Mouse (Mus musculus) adrenal gland (tissue): ENCODE data around the gene Hmcn2.

Experiments used
- intact Hi-C: fragments of 180-260 bp; cut with DNase I; formaldehyde crosslinking; loops from one replicate; pipeline ENCODE4 v1.15.1; 2025

Gene Hmcn2

DNA sequence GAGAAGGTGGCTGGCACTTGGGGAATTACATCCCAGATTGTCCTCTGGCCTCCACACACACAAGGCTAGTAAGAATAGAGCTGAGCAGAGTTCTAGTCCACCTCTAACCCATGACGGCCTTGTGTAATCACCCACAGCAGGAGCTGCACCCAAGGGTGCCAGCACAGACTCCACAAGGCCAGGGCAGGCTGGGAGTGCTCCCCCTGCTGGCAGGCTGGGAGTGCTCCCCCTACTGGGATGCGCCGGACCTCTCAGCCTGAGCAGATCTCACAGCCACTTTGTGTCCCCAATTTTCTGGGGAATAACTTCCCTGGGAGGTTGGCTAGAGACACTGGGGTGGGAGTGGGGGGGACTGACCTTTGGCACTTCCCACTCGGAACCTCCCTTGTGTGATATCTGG, 68.7 kb downstream of the Hmcn2 start:
- intact Hi-C loops: loop anchor here (5.0 to 10.0 kb wide), 2 partner anchors 81 to 188 kb away; no protein-coding TSS in a partner anchor

DNA sequence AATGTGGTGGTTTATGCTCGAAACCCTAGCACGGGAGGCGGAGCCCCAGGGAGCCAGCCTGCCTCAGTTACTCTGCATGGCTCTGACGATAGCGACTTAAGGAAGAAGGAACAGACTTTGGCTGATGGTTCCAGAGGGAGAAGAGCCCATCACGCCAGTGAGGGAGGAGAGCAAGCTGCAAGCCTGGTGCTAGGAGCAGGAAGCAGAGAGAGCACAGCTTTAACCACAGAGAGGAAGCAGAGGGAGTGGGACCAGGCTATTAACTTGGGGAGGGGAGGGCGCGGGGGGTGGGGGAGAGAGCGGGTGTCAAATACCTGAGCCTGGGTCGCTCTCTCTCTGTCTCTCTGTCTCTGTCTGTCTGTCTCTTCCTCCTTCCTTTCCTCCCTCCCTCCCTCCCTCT, 102.8 kb downstream of the Hmcn2 start:
- intact Hi-C loops: no loop called here

DNA sequence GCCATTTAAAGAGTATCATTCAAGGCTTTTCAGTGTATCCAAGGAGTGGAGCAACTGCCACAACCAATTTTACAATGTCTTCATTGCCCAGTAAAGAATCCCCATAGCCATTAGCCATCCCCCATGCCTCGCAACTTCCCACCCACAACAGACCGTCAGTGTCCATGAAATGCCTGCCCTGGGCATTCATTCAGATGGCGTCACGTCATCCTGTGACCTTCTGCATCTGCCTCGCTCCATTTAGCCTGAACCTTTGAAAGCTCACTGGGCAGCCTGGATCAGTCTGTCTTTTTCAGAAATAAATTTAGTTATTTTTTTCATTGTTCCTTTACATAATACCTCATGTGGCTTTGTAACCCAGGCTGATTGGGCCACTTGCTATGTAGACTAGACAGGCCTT, 103.8 kb downstream of the Hmcn2 start:
- intact Hi-C loops: no loop called here

DNA sequence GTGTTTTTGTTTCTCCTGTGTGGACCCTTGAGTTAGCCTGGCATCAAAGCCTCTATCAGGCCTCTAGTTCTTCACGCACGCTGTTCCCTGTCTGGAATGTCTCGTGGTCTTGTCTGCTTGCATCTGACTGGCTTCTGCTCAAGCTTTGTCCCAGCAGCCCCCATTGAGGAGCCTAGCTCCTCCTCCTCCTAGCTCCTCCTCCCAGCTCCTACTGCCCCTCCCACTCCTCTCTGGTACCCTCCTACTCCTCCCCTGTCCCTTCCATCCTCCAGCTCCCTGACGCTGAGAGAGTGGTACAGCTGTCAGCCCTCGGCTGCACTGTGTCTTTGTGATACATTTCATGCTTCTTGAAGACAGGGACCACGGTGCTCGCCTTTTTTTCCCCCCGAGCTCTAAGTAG, 104.4 kb downstream of the Hmcn2 start:
- intact Hi-C loops: no loop called here

DNA sequence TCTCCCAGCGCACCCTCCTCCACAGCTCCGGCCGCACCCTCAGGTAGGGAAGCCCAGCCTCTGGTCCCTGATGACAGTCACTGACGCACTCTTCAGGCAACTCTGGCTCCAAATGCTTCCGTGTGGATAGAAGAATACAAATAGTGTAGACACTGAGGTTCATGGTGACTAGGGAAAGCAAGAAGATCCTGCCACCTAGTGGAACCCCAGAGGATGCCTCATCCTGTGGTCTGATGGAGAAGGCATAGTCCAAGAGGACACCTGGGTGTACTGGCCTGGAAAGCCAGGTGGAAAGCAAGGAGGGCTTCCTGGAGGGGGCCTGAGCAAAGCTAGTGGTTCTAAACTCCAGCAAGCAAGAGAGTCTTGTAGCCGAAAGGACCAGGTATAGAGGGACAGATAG, 106.7 kb downstream of the Hmcn2 start:
- intact Hi-C loops: no loop called here

DNA sequence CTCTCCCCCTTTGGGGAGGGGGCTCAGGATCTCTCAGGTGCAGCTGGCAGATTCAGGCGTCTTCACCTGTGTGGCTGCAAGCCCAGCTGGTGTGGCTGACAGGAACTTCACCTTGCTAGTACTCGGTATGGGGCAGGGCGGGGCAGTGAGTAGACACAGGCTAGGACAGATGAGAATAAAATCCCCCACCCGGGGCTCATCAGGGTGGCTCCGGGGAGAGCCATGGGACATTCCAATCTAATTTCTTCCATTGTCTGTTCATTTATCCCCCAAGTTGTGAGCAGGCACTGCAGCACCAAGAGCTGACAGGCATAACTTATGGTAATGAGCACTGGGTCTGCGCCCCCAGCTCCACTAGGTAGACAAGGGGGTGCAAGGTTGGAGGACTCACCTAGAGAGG, 108.4 kb downstream of the Hmcn2 start:
- intact Hi-C loops: no loop called here

DNA sequence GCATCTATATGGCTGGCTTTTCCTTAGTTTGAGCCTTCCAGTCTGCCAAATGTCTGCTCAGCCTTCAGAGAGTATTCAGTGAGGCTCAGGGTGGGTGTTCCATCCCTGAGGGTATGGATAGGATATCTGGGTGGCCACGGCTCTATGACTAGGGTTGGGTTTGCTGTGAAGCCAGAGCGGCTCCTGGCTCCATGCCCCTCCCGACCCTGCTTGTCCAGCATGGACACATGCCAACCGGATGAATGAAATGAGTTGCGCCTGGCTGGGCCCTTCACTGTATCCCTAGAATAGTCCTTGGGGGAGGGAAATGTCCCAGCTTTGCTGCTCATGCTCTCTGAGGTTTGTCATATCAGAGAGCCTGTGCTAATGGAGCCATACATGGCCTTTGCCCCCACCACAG, 117.3 kb downstream of the Hmcn2 start:
- intact Hi-C loops: no loop called here

DNA sequence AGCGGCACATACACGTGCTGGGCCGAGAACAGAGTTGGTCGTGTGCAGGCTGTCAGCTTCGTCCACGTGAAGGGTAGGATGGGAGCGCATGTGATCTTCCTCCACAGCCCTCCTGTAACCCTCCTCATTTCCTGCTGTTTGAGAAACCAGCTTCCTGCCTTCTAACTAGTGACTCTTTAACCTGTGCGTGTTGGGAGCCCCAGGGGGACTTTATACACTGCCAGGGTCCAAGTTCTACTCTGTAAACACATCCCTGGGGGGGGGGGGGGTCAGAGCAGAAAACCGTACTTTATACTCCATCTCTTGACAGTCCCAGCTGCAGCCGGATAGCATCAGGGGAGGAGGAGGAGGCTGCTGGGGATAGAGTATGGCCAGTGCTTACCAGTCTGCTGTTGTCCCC, 120.5 kb downstream of the Hmcn2 start:
- intact Hi-C loops: loop anchor here (2.0 kb wide), 1 partner anchor 38 kb away; no protein-coding TSS in a partner anchor

DNA sequence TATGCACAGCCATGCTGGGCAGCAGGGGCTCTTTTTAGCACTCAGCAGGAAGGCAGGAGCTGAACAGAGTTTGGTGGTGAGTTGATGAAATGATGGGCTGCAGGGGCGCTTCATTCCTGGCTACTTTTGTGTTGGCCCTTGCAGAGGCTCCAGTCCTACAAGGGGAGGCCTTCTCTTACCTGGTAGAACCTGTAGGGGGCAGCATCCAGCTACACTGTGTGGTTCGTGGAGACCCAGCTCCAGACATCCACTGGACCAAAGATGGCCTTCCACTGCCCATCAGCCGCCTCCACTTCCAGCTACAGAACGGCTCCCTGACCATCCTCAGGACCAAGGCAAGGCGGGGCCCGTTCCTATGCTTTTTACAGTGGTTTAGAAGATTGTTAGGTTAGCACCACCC, 121.4 kb downstream of the Hmcn2 start:
- intact Hi-C loops: loop anchor here (2.0 kb wide), 1 partner anchor 37 kb away; no protein-coding TSS in a partner anchor

DNA sequence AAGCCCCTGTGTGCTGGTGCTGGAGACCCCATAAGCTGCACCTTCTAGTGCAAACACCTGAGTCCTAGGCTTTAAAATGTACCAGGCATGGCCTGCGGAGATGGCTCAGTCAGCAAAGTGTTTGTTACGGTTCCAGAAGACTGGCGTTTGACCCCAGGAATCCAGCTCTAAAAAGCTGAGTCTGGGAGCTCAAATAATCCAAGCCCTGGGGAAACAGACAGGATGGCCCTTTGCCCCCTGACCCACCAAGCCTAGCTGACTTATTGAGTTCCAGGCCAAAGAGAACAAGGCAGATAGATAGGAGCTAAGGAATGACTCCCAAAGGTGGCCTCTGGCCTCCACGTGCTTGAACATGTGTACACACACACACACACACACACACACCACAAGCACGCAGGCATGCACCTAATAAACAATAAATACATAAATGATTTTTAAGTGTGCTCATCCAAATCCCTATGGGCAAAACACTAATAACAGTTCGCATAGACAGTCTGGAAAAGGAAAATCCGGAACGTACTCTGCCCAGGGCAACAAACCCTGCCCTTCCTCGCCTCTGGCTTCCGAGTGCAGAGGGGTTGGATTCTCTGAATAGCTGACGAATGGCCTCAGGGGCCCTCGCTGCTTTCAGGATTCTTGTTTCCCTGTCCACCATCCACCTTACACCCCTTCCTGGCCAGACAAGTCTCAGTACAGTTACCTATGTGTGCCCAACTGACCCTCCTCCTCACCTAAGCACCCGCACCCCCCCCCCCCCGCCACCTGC, 123.4 kb downstream of the Hmcn2 start:
- intact Hi-C loops: no loop called here

DNA sequence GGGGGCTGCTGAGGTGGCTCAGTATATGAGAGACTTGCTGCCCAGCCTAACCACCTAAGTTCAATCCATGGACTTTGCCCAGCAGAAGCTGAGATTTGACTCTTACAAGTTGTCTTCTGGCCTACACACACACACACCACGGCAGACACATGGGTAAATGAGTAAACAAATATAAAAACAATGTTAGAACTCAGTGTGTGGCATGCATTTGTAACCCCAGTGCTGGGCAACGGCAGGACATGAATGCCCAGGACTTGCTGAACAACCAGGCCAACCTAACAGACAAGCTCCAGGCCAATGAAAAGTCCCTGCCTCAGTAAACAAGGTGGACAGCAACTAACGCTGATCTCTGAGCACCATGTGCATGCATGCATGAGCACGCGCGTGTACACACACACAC, 125.4 kb downstream of the Hmcn2 start:
- intact Hi-C loops: no loop called here

DNA sequence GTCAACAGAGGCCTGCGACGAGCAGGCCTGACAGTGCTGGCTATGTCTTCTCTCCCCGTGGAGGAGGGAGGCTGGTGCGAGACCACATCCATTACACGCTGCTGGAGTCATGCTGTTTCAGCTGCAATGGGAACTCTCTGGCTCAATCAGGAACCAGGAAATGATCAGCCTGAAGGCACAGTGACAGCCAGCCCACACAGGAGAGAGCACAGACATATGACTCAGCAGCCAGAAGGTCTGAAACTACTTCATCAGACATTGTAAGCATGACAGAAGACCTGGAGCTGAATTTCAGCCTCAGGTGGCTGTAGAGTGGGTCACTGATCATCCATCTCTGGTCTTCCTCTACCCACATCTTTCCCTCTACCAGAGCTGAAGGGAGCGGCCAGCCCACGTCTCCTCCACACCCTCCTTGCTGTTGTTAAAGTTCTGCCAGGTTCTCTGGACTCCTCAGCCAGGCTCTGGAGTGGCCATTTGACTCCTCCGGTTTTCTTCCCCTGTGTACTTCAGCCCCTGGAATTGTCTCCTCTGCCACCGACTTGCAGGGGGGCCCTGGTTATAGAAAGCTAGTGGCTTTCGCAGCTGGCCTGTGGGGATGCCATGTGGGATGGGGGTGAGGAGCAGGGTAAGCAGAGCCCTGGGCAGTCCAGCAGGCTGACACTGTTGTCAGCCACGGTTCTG, 128.4 kb downstream of the Hmcn2 start:
- intact Hi-C loops: no loop called here

DNA sequence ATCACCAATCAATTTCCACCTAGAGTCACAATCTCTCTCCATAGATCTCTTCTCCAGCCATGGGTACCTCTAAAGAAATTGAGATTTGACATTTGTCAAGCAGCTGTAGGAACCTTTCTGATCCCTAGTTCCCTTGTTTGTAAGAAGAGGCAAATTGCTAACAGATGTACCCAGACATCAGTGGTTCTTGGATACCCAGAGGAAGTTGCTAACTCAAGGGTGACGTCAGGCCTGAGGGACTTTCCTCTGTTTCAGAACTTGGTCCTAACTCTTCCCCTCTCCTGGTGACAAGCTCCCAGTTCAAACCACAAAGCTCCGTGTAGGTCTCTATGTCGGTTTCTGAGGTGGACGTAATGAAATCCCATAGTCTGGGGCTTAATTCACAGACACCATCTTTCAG, 131.8 kb downstream of the Hmcn2 start:
- intact Hi-C loops: no loop called here

DNA sequence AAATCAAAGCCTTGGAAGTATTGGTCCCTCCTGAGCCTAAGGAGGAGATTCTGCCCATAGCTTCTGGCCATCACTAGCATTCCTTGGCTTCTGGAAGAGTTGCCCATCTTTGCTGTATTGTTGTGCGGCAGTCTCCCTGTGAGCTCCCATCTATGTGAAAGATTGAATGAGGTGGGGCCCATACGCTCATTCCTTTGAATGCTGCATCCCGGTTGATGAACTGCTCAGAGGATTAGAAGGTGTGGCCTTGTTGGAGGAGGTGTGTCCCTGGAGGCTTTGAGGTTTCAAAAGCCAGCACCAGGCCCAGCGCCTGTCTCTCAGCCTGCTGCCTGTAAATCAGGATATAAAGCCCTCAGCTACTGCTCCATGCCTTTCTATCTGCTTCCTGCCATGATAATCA, 132.2 kb downstream of the Hmcn2 start:
- intact Hi-C loops: no loop called here

DNA sequence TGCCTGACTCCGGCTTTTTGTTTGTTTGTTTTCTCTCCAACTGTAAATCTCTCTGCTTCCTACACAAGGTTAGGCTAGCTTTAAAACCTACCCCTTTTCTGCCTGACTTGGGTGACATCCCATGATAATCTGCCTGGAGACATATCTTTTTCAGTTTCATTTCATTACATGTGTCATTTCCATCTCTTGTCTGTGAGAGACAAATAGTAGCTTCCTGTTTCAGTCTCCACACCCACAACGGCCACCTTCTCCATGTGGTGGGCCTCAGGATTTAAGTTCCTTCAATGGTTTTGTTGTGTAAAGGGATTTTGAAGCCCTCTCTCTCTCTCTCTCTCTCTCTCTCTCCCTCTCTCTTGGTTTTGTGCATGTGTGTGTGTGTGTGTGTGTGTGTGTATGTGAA, 133.3 kb downstream of the Hmcn2 start:
- intact Hi-C loops: no loop called here

DNA sequence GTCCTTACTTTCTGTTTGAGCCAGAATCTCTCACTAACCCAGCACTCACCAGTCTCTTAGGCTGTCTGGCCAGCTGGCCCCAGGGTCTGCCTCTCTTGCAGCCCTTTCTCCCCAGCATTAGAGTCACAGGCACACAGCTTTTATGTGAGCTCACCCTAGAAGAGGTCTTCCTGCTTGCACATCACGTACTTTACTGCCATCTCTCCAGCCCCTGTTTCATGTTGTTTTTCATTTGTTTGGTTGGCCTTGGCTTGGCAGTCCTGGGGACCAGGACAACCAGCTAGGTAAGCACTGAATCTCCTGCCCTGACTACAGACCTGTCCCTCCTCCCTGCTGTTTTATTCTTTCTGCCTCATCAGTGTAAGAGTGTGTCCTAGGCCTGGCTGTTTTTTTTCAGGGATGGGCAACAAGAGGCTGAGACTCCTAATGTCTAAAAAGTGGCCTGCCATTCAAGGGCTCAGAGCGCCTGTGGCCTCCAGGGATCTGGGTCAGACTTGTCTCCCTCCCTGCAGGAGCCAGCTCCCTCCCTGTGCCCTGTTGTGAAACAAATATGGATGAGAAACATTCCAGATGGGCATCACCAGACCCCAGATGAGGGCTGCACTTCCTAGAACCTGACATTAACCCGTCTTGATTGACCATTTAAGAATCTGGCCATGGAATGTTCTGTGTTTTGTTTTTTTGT, 134.7 kb downstream of the Hmcn2 start:
- intact Hi-C loops: no loop called here

DNA sequence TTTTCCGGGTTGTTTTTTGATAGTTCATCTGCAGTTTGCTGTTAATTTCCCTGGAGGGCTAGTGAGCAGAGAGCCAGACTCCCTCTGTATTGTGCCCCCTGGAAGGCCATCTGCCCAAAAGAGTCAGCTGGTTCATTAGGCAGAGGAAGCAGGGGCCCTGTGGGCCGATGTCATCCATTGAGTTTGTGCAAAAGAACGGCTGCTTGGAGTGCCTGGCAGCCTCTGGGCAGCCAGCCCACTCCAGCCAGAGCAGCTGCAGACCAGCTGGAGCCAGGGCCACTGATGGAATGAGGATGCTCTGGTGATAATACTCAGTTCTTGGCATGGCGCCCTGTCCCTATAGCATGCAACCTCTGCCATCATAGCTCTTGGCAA, 135.2 kb downstream of the Hmcn2 start:
- intact Hi-C loops: no loop called here

DNA sequence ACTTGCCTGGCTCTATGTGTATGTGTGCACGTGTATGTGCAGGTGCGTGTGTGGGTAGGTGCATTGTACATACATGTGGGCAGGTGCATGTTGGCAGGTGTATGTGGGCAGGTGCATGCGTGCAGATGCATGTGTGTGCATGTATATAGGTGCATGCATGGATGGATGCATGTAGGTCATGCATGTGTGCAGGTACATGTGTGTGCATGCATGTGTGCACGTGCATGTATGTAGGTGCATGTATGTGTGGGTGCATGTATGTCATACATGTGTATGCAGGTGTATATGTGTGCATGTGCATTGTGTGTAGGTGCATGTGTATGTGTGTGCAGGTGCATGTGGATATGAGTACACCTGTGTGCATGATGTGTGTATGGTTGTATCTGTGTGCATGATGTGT, 135.7 kb downstream of the Hmcn2 start:
- intact Hi-C loops: no loop called here

DNA sequence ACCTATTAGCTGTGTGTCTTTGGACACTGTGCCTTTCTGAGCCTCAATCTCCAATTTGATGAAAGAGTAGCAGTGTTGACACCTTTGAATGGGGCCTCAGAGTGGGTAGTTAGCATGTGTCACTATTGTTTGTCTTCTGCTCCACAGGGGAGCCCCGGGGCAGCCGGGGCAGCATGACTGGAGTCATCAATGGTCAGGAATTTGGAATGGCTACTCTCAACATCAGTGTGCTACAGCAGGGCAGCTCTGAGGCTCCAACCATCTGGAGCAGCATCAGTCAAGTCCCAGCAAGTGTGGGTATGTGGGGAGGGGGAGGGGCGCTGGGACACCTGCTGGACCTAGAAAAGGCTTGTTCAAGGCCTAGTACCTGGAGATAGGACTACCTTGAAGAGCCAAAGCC, 136.4 kb downstream of the Hmcn2 start:
- intact Hi-C loops: no loop called here

DNA sequence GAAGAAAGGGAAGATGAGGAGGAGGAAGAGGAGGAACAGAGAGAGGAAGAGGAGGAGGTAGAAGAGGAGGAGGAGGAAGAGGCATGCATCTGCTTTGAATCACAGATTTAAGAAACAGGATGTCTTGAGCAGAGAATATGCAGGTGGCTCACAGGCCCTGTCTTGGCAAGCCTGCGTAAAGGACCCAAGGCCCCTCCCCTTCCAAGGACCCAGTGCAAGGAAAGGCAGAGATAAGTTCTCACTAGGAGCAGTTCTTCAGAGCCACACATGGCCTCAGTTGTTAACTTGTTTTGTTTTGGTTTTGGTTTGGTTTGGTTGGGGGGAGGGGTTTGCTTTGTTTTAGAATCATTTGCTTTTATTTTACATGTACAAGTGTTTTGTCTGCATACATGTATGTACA, 137.3 kb downstream of the Hmcn2 start:
- intact Hi-C loops: no loop called here

DNA sequence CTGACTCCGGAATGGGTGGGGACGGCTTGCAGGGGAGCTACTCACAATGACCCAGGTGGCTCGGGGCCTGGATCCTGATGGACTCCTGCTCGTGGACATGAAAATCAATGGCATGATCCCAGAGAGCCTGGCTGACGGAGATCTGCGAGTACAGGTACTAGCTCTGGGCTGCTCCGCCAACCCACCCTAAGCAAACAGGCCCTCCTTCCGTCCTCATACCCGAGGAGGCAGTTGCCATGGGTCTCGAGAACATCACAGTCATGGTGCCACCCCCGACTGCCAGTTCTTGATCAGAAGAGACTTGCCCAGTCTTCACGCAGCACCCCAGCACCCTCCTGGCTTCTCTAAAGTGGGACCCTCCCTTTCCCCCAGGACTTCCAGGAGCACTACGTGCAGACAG, 138.8 kb downstream of the Hmcn2 start:
- intact Hi-C loops: no loop called here

DNA sequence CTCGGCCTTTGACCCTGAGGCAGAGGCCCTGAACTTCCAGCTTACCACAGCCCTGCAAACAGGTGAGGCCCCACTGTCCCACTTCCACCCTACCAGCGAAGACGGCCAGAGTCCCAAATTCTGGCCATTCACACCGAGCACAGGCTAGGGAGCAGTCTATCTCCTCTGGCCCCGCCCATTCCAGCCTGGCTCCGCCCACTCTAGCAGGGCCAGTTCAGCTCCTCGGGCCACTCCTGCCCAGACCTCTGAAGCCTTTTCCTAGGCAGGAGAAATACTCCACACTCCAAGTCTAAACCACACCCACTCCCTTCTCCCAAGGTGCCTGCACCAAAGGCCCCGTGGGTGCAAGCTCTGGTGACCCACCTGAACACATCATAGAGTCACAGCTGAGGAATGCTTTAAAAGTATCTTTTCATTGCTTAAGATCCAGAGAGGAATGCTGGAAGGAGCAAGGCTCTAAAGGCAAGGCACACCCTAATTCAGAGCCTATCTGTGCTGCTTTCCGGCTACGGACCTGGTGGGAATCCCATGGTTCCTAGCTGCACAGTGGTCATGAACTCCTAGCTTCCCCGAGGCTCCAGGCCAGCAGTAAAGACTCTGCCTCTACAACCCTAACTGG, 139.5 kb downstream of the Hmcn2 start:
- intact Hi-C loops: no loop called here
